Mouse (Mus musculus): ENCODE measurements at regions not wholly inside any gene's neighbourhood (a gene's known extent, or its start where the extent isn't known, plus 50 kb on each side); places are given as distances from the start of the nearest gene placed in this dataset.

DNA sequence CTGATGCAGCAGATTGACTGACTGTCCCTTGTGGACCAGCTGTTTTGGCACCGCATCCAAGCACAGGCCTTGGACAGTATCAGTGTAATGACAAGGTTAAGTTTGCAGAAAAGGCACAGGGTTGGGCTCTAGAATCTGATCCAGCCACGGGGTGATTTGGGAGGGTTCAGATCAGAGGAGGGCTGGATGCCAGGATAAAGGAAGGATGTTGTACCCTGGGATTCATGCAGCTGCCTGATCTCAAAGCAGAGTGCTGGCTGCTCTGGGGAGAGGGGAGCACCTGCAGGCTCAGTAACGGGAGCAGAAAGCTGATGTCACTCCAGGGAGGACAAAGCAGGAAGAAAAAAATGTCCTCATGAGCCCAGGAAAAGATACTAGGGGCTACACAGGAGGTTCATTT is 168.0 kb upstream of the Lrig1 start:
- TF ChIP-seq USF1 (IDR thresholded peaks at IDR 0.05; ENCODE audit: low read depth, low read length): no peak
- no peak for TF ChIP-seq CTCF (IDR thresholded peaks at IDR 0.05 in 2 of 3, conservative IDR thresholded peaks at IDR 0.05 in 1 of 3; ENCODE audit: control insufficient read depth in 1 of 3, insufficient read depth in 1 of 3, low read depth in 2 of 3, low read length in 3 of 3, poor library complexity in 1 of 3, severe bottlenecking in 1 of 3)
- TF ChIP-seq MYC (IDR thresholded peaks at IDR 0.05; ENCODE audit: low read depth, low read length): no peak
